Mouse (Mus musculus) bone marrow macrophage, adult 2 months (primary cell): ENCODE results near the gene Tmem132c. TPM values are rescaled to one million over a fixed set of nuclear protein-coding genes. Genes with fewer than 3 reads are reported as not detected.
A peak's percentile ranks its signal among the peaks of the same experiment; 100 is the strongest.

Source experiments
- H3K27ac ChIP-seq: 2 replicates; pipeline ENCODE4 v1.5.1; 2012; ENCODE audit warnings: low read depth, low read length; ENCODE audit not compliant: insufficient read depth
- H3K4me1 ChIP-seq: 2 replicates; pipeline ENCODE4 v1.6.1; 2012; ENCODE audit warnings: low read length; ENCODE audit not compliant: control insufficient read depth, insufficient read depth
- H3K4me3 ChIP-seq: 2 replicates; pipeline ENCODE4 v1.5.1; 2012; ENCODE audit warnings: mild to moderate bottlenecking, low read length, moderate library complexity; ENCODE audit not compliant: insufficient read depth
- CTCF ChIP-seq: IDR thresholded peaks from 2 replicates; pipeline ENCODE4 v1.5.1; 2012; ENCODE audit warnings: low read depth, mild to moderate bottlenecking, low read length, moderate library complexity
- POLR2A ChIP-seq: IDR thresholded peaks from 2 replicates; pipeline ENCODE4 v1.6.1; 2012; ENCODE audit warnings: mild to moderate bottlenecking, low read depth, low read length, borderline replicate concordance
- polyA plus RNA-seq: library from polyadenylated mRNA; stranded (reverse); fragments of >200 nt; gene quantifications from 2 replicates; pipeline ENCODE4 v1.2.4, GENCODE M21; 2012; ENCODE audit not compliant: missing spikeins, insufficient read depth, insufficient read length

Tmem132c gene
- polyA plus RNA-seq, 1 experiment = not detected

DNA sequence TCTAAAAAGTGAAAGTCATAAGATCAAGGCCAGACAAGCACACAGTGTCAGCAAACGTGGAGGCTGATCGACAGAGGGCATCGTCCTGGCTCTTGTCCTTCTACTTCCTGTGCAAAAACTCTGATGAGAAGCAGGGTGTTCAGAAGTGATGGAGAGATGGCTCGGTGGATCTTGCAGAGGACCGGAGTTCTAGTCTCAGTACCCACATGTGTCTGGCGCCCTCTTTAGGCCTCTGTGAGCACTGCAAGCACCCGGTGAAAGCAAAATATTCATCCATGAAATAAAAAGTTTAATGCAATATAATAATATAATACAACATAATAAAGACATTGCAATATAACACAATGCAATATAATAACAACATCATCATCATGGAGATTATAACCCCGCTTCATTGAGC, 335.8 kb downstream of the Tmem132c start:
- H3K4me3 ChIP-seq = no peak overlapping the region
- H3K27ac ChIP-seq = no peak overlapping the region
- TF ChIP-seq CTCF = peak; percentile 57
- TF ChIP-seq POLR2A = no peak
- no peaks in the 10 kb centered on the region for H3K4me1 ChIP-seq

DNA sequence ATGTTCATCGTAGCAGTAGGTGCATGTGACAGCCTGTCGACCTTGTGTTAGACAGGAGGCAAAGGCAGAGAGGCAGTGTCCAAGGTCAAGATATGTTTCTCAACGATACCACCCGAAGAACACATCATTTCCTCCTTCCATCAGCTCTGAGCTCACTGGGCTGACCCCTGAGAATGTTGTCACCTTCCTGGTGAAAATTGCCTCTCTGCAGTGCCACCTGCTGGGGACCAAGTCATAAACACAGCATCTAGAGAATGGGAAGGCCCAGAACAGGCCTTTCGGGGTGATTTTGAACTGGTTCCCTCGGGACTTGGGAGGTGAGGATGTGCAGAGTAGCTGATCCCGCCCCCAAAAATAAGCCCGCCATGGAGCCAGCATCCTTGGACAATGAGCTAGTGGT, 342.1 kb downstream of the Tmem132c start:
- Histone ChIP-seq H3K4me1 (peaks cover 5% of the 10 kb centered on the region; the same call in 1 of the 2 replicates), H3K27ac (no peak overlapping the region), H3K4me3 (no peak overlapping the region)
- TF ChIP-seq CTCF (0 out of 2 replicates have a peak, but pooled peaks have one; percentile 25), POLR2A (no peak)

DNA sequence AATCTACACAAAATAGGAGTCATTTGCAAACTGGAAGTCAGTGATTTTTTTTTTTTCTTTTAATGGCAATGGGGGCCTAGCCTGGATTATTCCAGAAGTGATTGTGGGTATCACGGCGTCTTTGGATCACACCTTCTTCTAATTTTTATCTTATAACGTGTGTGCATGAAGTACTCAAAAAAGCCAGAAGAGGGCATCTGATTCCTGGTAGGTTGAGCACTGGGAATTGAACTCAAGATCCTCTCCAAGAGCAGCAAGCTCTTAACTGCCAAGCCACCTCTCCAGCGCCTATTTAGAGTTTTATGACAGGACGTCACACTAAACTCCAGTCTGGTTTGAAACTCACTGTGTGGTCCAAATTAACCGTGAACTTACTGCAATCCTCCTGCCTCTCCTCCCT, 346.2 kb downstream of the Tmem132c start:
- H3K27ac ChIP-seq = no peak overlapping the region
- no peak overlapping the region for H3K4me3 ChIP-seq
- TF ChIP-seq CTCF (no peak; the same call in 1 of the 2 replicates), POLR2A (no peak)
- H3K4me1 ChIP-seq = peaks cover 5% of the 10 kb centered on the region; the same call in 1 of the 2 replicates

- no peak overlapping the region for H3K4me3 ChIP-seq
- H3K27ac ChIP-seq = no peak overlapping the region
- TF ChIP-seq CTCF (no peak), POLR2A (no peak)
- H3K4me1 ChIP-seq = no peaks in the 10 kb centered on the region
These were observed 350.8 kb downstream of the Tmem132c start for GRCm38 (mm10) chr5:127592406-127592805.

DNA sequence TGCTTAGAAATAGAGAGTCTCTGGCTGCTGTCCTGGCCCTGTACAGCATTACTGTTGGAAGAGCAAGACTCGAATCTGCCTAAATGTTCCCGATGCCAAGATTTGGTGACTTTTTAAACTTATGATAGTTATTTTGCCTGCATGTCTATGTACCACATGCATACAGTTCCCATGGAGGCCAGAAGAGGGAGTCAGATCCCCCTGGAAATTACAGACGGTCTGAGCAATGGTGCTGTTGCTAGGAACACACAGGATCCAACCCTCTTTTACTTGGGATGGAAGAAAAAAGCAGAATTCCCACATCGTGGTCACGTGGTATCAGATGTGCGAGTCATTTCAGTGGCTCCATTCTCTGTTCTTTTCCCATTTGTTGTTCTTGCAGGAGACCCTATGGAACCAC, 351.2 kb downstream of the Tmem132c start:
- no peak for TF ChIP-seq CTCF
- no peak for TF ChIP-seq POLR2A
- no peak overlapping the region for H3K4me3 ChIP-seq
- no peak overlapping the region for H3K27ac ChIP-seq
- H3K4me1 ChIP-seq = no peaks in the 10 kb centered on the region; the same call in 1 of the 2 replicates

DNA sequence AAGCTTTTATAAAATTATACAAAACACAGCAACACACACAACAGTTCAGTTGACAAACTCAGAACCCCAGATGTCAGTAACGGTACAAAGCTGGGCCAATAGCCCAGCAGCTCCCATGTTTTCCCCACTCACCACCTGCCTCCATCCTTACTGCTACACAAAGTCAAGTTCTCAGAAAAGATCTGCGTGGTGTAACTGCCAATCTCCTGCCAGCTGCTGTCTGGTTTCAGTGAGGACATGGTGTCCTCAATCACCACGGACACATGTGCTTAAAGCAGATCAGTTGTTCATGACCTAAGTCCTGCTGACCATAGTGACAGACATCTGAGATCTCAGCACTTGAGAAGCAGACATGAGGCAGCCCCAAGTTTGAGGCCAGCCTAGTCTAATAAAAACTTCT, 354.1 kb downstream of the Tmem132c start:
- H3K4me3 ChIP-seq = no peak overlapping the region
- peaks cover 22% of the 10 kb centered on the region for H3K4me1 ChIP-seq
- no peak overlapping the region for H3K27ac ChIP-seq
- TF ChIP-seq POLR2A (no peak), CTCF (no peak)

GRCm38 (mm10) chr5:127596862-127597261, 355.3 kb downstream of the Tmem132c start:
- Histone ChIP-seq H3K27ac (no peak overlapping the region), H3K4me3 (no peak overlapping the region), H3K4me1 (peaks cover 24% of the 10 kb centered on the region)
- TF ChIP-seq CTCF (no peak), POLR2A (no peak)

GRCm38 (mm10) chr5:127602996-127603395, 361.4 kb downstream of the Tmem132c start:
- H3K4me1 ChIP-seq = peaks cover 38% of the 10 kb centered on the region
- no peak overlapping the region for H3K4me3 ChIP-seq
- TF ChIP-seq CTCF (no peak), POLR2A (no peak)
- H3K27ac ChIP-seq = no peak overlapping the region

- TF ChIP-seq CTCF (no peak), POLR2A (no peak)
- Histone ChIP-seq H3K27ac (peak overlapping the region; percentile 99), H3K4me3 (no peak overlapping the region), H3K4me1 (peaks cover 48% of the 10 kb centered on the region)
These were observed 365.9 kb downstream of the Tmem132c start for GRCm38 (mm10) chr5:127607507-127607906.

GRCm38 (mm10) chr5:127609191-127609714, 367.6 kb downstream of the Tmem132c start:
- peaks cover 63% of the 10 kb centered on the region for H3K4me1 ChIP-seq
- peak overlapping the region; percentile 24 for H3K4me3 ChIP-seq
- peak overlapping the region; percentile 99 for H3K27ac ChIP-seq
- TF ChIP-seq CTCF (no peak), POLR2A (no peak)
